Mouse (Mus musculus) lung, embryonic 16.5 days (tissue): ENCODE measurements at regions not wholly inside any gene's neighbourhood (a gene's known extent, or its start where the extent isn't known, plus 50 kb on each side); places are given as distances from the start of the nearest gene placed in this dataset.

Source experiments
- ATAC-seq: fragments of 200-750 bp; cut with Nextera tagmentation; 2 replicates; pipeline ENCODE4 v1.8.0; 2017; ENCODE audit warnings: low read depth, mild to moderate bottlenecking, moderate library complexity
- H3K27ac ChIP-seq: fragments of 300-500 bp; sonication (generic); 2 replicates; pipeline ENCODE4 v1.5.1; 2014; ENCODE audit warnings: mild to moderate bottlenecking, control low read depth, low read length
- H3K27me3 ChIP-seq: fragments of 300-500 bp; sonication (generic); 2 replicates; pipeline ENCODE4 v1.6.1; 2014; ENCODE audit warnings: low read depth, low read length, mixed read lengths; ENCODE audit not compliant: control insufficient read depth, insufficient read depth
- H3K36me3 ChIP-seq: fragments of 300-500 bp; sonication (generic); 2 replicates; pipeline ENCODE4 v1.6.1; 2014; ENCODE audit warnings: low read length; ENCODE audit not compliant: control insufficient read depth, insufficient read depth
- H3K4me1 ChIP-seq: fragments of 300-500 bp; sonication (generic); replicated peaks from 2 replicates; pipeline ENCODE4 v1.6.1; 2014; ENCODE audit warnings: low read length, mixed read lengths; ENCODE audit not compliant: control insufficient read depth, insufficient read depth
- H3K4me2 ChIP-seq: fragments of 300-500 bp; sonication (generic); 2 replicates; pipeline ENCODE4 v1.6.1; 2014; ENCODE audit warnings: low read depth, low read length, control low read depth
- H3K4me3 ChIP-seq: fragments of 300-500 bp; sonication (generic); 2 replicates; pipeline ENCODE4 v1.5.1; 2014; ENCODE audit warnings: mild to moderate bottlenecking, low read length, control low read depth
- H3K9ac ChIP-seq: fragments of 300-500 bp; sonication (generic); 2 replicates; pipeline ENCODE4 v1.6.1; 2014; ENCODE audit warnings: low read length, control low read depth
- H3K9me3 ChIP-seq: fragments of 300-500 bp; sonication (generic); 2 replicates; pipeline ENCODE4 v1.6.1; 2016; ENCODE audit warnings: low read length; ENCODE audit not compliant: control insufficient read depth
- WGBS: fragments of 180-500 bp; shearing (Covaris S2); extraction: QIAGEN DNeasy Blood & Tissue Kit; methylation state at CpG from one replicate; pipeline ENCODE4 v1.1.7; 2014; 5-methylcytosine and 5-hydroxymethylcytosine counted together

DNA sequence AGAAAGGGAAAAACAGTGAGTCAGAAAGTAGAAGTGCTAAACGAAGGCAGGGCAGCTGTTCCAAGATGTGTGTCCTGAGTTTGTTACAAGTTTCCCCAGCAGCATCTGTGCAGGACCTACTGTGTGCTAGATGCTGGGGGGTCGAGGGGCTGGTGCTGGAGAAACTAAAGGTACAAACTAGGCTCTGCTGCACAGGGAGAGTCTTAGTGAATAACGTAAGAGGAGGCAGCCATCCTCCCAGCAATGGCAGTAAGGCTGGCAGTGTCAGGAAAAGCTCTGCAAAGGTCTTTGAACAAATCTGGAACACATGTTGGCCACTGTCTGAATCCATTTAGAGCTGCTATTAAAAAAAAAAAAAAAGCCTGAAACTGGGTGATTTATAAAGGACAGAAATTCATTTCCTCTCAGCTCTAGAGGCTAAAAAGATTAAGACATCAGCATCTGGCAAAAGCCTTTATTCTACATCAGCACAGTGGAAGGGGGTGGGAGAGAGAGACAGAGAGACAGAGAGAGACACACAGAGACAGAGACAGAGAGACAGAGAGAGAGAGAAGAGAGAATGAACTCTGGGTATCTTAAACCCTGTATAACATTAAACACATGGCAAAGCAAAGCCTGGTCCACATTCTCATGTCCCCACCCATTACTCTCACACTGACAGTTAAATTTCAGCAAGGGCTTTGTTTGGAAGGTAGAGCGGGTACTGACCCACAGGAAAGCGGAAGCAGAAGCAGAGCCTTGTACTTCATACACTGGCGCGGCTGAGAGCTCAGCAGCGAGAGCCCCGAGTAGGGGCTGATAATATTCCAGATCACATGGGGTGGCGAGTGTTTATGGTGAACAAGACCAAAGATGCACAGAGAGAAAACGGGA is 55.8 kb upstream of the Slc38a4 start:
- Histone ChIP-seq H3K27ac (no peak overlapping the region), H3K4me2 (no peak overlapping the region), H3K27me3 (no peaks in the 10 kb centered on the region), H3K9ac (no peak overlapping the region), H3K4me1 (peaks cover 3% of the 10 kb centered on the region), H3K9me3 (no peaks in the 10 kb centered on the region), H3K4me3 (no peak overlapping the region), H3K36me3 (no peaks in the 10 kb centered on the region)
- ATAC-seq: no peak
- 47% methylated on average over 11 of the region's 11 CpGs for WGBS

GRCm38 (mm10) chr15:97107779-97108178 is 52.0 kb upstream of the Slc38a4 start:
- Histone ChIP-seq H3K36me3 (no peaks in the 10 kb centered on the region), H3K9me3 (no peaks in the 10 kb centered on the region), H3K4me1 (peaks cover 9% of the 10 kb centered on the region), H3K27me3 (no peaks in the 10 kb centered on the region), H3K27ac (no peak overlapping the region), H3K4me3 (no peak overlapping the region), H3K4me2 (no peak overlapping the region), H3K9ac (no peak overlapping the region)
- WGBS: 14% methylated on average over 10 of the region's 10 CpGs
- no peak for ATAC-seq

DNA sequence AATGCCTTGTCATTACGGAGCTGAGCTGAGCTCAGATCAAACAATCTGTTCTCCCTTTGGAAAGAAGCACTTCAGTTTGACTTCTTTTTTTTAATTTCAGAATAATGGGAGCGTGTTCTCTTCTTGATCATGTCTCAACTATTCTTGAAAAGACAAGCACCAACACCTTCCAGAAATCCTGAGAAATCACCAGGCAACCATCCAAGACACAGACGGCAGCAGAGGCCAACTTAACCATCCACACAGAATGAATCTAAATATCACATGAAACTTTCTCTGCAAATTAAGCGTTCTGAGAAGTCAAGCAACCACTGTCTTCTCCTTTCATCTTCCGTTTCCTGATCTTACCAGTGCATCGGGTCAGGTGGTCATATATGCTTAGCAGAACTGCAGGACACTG is 50.8 kb upstream of the Slc38a4 start:
- H3K4me1 ChIP-seq: peaks cover 9% of the 10 kb centered on the region
- H3K4me3 ChIP-seq: no peak overlapping the region
- H3K27ac ChIP-seq: no peak overlapping the region
- H3K9ac ChIP-seq: no peak overlapping the region
- H3K27me3 ChIP-seq: no peaks in the 10 kb centered on the region
- no peak for ATAC-seq
- no peaks in the 10 kb centered on the region for H3K36me3 ChIP-seq
- WGBS: 44% methylated on average over 6 of the region's 6 CpGs
- H3K4me2 ChIP-seq: no peak overlapping the region
- H3K9me3 ChIP-seq: no peaks in the 10 kb centered on the region
